Mouse (Mus musculus) liver, embryonic 14 days (tissue): Measurements from ENCODE around the gene Trpc4ap. TPM values are rescaled to one million over a fixed set of nuclear protein-coding genes. Genes with fewer than 3 reads are reported as not detected.

ENCODE experiments used
- polyA plus RNA-seq: library from polyadenylated mRNA; depleted of rRNA; stranded (reverse); fragments of >200 nt; gene quantifications from 2 replicates; pipeline ENCODE4 v1.2.3, GENCODE M21; 2012; rRNA removed

The Trpc4ap gene
- 34.3 and 36.2 TPM in 2 replicates for polyA plus RNA-seq

GRCm38 (mm10) chr2:155691723-155692493 lies at the start of gene Trpc4ap:
Trpc4ap (minus strand) TSS chr2:155692384.

GRCm38 (mm10) chr2:155735766-155736165 lies 43.6 kb upstream of the Trpc4ap start, which contains the start of gene Gm17581:
Gm17581 (minus strand) TSS chr2:155735866.

GRCm38 (mm10) chr2:155729158-155729645 lies 37.0 kb upstream of the Trpc4ap start, which contains the start of gene Edem2:
Edem2 (minus strand) TSS chr2:155729475.

GRCm38 (mm10) chr2:155610978-155611377 lies 81.2 kb downstream of the Trpc4ap start, which contains the start of gene Myh7b:
Myh7b (plus strand) TSS chr2:155611212.

GRCm38 (mm10) chr2:155592137-155592853 lies 99.9 kb downstream of the Trpc4ap start, which contains the start of gene Gss:
Gss (minus strand) TSS chr2:155592810.

Other genes starting within 250 kb of the Trpc4ap start
- gene Ncoa6, start 218.5 kb downstream of the Trpc4ap start, polyA plus RNA-seq, result 8.7 and 10.0 TPM in 2 replicates
- gene Acss2, start 174.4 kb downstream of the Trpc4ap start, polyA plus RNA-seq, result 12.1 and 13.7 TPM in 2 replicates
- gene Ggt7, start 174.1 kb downstream of the Trpc4ap start, polyA plus RNA-seq, result 0.21 and 0.26 TPM in 2 replicates
- gene Gss, start 99.6 kb downstream of the Trpc4ap start, polyA plus RNA-seq, result 35.3 and 39.8 TPM in 2 replicates
- 2.7 and 3.5 TPM in 2 replicates for gene Myh7b, start 81.2 kb downstream of the Trpc4ap start, polyA plus RNA-seq
- gene Edem2, start 37.1 kb upstream of the Trpc4ap start, polyA plus RNA-seq, result 12.3 and 13.8 TPM in 2 replicates
- not detected in 2 replicates for gene Gm17581, start 43.5 kb upstream of the Trpc4ap start, polyA plus RNA-seq
- 0.86 and 0.93 TPM in 2 replicates for gene Procr, start 58.7 kb upstream of the Trpc4ap start, polyA plus RNA-seq
- gene Mmp24, start 83.0 kb upstream of the Trpc4ap start, polyA plus RNA-seq, result under 0.01 and 0.01 TPM in 2 replicates
- 3.4 and 4.2 TPM in 2 replicates for gene BC029722, start 127.0 kb upstream of the Trpc4ap start, polyA plus RNA-seq
- gene Eif6, start 134.5 kb upstream of the Trpc4ap start, polyA plus RNA-seq, result 65.8 and 66.0 TPM in 2 replicates
- under 0.01 TPM in 1 of 2 replicates, not detected in the other for gene Fam83c, start 142.5 kb upstream of the Trpc4ap start, polyA plus RNA-seq
- 17.9 and 20.4 TPM in 2 replicates for gene Uqcc1, start 237.9 kb upstream of the Trpc4ap start, polyA plus RNA-seq
- not detected in 2 replicates for gene Gm15557, start 248.3 kb upstream of the Trpc4ap start, polyA plus RNA-seq